Mouse (Mus musculus): ENCODE measurements at regions not wholly inside any gene's neighbourhood (a gene's known extent, or its start where the extent isn't known, plus 50 kb on each side); places are given as distances from the start of the nearest gene placed in this dataset.

DNA sequence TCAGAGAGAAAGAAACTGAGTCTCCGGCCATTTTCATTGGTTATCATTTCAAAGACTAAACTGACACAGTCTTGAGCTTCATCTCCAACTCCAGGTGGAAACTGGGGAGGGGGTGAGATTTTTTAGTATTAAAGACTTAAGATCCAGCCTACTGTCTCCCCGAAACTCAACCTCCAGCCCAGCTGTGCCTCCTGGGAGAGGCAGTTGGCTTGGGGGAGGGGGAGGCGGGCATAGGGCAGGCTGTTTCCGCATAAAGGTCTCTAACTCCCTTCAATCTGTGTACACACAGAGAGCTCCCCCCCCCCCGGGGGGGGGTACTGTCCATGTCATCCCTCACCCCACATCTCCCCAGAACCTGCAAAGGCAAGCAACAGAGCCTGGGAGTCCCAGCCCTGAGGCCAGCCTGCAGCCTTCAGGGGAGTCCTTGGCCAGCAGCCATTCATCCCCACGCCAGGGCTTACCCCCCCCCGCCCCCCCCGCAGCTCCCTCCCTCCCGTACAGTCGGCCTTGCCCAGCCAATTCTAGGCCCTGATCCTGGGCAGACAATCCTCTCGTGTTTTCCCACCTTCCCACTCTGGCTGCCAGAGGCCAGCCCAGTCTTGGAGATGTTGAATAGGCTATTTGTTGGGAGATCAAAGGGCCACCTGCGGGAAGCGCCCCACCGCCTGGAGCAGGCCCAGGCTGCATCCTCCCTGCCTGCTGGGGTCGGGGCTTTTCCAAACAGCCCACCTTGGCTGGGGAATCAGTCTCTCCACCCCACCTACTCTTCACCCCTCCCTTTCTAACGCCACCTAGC, 245.2 kb downstream of the Bcl11b start:
- DNase-seq (ENCODE audit: low spot score in 2 of 2), result peak in 1 of 2 experiments; percentile 28

GRCm38 (mm10) chr12:107759291-107759690, 244.1 kb downstream of the Bcl11b start:
- DNase-seq (ENCODE audit: low spot score in 2 of 2), result no peak

- no peak for DNase-seq (ENCODE audit: low spot score in 2 of 2)
Observed at GRCm38 (mm10) chr12:107759911-107760310, 243.5 kb downstream of the Bcl11b start.

DNA sequence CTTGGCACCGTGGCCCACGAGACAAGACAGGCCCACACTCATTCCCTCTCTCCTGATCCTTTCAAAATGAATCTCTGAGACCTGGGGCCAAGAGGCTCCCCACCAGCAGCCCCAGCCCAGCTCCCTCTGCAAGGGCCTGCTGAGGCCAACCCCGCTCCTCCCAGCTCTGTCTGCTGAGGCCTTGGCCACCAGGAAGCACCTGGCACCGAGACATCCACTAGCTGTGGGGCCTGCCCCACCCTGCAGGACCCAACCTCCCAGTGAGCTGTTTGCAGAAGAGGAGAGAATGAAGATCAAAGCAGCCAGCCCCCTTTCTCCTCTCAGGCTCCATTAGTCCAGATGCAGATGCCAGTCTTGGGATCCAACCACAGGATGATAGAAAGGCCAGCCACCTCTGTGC, 241.3 kb downstream of the Bcl11b start:
- no peak for DNase-seq (ENCODE audit: low spot score in 2 of 2)

- no peak for DNase-seq (ENCODE audit: low spot score in 2 of 2)
Observed at GRCm38 (mm10) chr12:107769801-107770515, 233.4 kb downstream of the Bcl11b start.

- no peak for DNase-seq (ENCODE audit: low spot score in 2 of 2)
Observed at GRCm38 (mm10) chr12:107770516-107770836, 232.9 kb downstream of the Bcl11b start.

- no peak for DNase-seq (ENCODE audit: low spot score in 2 of 2)
Observed at GRCm38 (mm10) chr12:107771325-107771724, 232.1 kb downstream of the Bcl11b start.

DNA sequence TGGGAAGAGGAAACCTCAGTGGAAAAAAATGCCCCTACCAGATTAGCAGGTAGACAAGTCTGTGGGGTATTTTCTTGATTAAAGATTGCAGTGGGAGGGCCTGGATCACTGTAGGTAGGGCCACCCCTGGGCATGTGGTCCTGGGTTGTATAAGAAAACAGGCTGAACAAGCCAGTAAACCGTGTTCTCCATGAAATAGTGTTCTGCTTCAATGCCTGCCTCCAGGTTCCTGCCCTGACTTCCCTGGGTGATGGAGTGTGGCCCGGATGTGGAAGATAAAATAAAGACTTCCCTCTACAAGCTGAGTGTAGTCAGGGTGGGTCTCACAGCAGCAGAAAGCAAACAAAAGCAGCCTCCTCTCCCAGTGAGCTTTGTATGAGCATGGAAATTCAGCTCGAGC, 231.6 kb downstream of the Bcl11b start:
- no peak for DNase-seq (ENCODE audit: low spot score in 2 of 2)

- no peak for DNase-seq (ENCODE audit: low spot score in 2 of 2)
Observed at GRCm38 (mm10) chr12:107778046-107778445, 225.4 kb downstream of the Bcl11b start.

DNA sequence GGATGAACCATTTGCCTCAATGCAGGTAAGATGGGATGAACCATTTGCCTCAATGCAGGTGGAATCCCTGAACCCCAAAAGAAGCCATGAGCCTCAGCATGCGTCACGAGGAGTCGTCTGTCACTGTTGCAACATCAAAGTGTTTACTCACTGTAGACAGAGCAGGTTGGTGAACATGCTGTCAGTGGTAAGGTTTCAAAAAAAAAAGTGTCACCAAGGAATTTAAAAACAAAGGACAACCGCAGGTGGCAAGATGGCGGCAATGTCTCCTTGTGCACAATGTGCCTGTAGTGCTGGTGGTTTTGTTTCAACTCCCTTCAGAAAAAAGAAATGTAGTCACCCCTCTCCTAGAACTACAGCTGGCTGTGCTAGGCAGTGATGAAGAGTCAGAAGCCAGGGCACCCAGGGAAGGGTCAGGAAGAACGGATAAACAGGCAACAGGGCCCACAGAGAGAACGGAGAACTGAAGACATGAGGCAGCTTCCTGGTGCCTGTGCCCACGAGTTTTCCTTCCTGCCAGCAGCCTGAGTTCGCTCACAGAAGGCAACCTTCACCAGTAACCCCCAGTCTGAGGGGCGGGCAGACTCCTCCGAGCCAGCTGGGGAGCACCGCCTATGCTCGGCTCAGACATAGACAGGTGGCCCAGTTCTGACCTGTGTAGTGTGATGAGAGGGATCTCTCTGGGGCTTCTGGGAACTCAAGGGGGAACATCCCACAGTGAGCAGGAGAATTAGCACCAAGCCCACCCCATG, 223.9 kb downstream of the Bcl11b start:
- DNase-seq (ENCODE audit: low spot score in 2 of 2), result no peak

GRCm38 (mm10) chr12:107782147-107782546, 221.3 kb downstream of the Bcl11b start:
- DNase-seq (ENCODE audit: low spot score in 2 of 2), result no peak

- no peak for DNase-seq (ENCODE audit: low spot score in 2 of 2)
Observed at GRCm38 (mm10) chr12:107783831-107784230, 219.6 kb downstream of the Bcl11b start.

GRCm38 (mm10) chr12:107789818-107790217, 213.6 kb downstream of the Bcl11b start:
- no peak for DNase-seq (ENCODE audit: low spot score in 2 of 2)

- no peak for DNase-seq (ENCODE audit: low spot score in 2 of 2)
Observed at GRCm38 (mm10) chr12:107800296-107800695, 203.1 kb downstream of the Bcl11b start.

DNA sequence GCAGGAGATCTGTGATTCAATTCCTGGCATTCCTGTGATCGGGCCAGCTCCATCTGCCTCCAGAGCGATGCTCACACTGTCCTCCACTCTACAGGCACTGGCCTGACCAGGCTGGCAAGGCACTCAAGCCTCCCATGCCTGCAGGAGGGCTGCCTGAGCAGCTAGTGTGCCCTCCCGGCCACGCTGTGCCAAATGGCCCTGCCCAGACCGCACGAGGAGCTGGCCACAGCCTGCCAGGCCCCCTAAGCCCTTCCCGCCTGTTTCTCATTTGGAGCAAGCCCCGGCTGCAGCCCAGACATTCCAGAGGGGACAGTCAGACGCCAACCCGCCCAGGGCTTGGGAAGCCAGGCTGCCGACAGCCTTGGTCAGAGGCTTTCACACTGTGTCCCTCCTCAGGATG, 195.8 kb downstream of the Bcl11b start:
- DNase-seq (ENCODE audit: low spot score in 2 of 2), result no peak

DNA sequence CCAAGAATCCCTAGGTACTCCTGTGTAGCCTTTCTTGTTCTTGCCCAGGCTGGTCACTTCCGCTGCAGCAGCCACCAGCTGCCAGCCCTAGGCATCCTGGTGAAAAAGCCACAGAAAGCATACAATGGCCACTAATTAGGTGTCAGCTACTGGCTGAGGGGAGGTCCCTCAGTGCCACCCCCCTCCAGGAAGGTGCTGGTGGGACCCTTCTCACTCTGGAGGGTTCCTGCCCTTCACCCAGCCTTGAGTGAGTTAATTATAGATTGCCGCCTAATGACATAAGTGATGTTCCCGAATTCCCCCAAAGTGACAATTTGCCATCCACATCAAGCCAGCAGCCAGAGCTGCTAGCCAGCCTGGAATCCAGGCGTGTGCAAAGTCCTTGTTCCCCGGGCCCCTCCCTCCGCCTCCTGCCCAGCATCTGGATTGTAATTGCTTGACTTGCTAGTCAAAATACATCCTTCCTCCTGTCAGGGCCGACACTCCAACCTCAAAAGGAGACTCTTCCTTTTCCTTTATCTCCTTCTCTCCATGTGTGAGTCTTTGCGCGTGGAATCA, 195.2 kb downstream of the Bcl11b start:
- DNase-seq (ENCODE audit: low spot score in 2 of 2), result no peak

DNA sequence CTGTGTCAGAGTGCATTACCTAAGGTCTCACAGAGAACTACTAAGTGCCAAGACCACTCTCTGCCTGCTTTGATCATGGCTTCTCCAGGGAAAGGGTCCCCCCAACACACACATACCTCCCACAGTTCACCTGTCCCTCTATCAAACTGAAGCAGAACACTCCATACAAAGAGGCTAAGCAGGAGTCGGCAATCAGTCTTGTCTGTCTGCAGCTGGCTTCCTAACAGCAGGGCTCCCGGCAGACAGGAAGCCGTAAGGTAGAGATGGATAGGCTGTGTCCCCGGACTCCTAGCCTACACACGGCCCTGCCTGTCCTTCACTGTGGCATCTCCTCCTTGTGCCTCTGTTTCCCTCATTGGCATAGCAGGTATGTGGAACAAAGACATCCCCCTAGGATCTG, 192.2 kb downstream of the Bcl11b start:
- no peak for DNase-seq (ENCODE audit: low spot score in 2 of 2)

GRCm38 (mm10) chr12:107812549-107813335, 190.7 kb downstream of the Bcl11b start:
- DNase-seq (ENCODE audit: low spot score in 2 of 2), result no peak

DNA sequence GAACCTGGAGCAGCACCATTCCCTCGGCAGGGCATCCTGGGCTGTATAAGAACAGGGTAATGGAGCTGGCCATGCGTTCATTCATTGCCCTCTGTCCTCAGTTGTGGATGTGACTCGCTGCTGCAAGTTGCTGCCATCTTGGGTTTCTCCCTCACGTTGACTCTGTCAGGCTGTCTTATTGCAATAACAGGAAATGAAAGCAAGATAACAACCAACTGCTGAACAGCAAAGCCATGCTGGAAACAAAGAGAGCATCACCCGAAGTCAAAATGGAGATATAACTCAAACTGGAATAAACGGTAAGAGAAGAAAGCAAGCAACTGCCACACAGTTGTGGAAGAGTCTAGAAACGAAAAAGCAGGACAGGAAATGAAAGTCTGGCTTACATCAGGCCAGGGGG, 188.5 kb downstream of the Bcl11b start:
- DNase-seq (ENCODE audit: low spot score in 2 of 2), result no peak

DNA sequence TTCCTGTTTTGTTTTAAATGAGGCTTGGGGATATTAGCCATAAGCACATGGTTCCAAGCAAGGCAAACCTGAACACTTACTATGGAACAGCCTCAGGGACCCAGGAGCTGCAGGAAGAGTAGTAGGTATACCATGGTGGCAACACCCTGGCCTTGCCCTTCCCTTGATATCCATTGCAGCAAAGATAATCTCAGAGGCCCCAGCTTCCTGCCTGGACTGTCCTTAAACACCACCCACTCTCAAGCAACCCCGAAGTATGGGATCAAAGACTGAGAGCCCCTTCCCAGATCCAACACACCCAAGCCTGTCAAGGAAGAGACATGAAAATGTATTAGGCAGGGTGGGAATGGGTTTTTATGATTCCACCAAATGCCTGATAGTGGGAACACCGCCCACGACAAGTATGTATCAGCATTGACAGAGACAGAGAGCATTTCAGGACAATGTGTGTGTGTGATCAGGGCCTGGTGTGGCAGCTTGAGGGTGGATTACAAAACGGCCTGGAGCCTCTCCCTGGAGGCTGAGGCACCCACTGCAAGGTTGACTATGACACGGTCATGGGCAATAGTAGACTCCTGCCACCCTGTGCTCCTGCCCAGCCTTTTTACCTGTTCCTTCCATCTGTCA, 179.5 kb downstream of the Bcl11b start:
- no peak for DNase-seq (ENCODE audit: low spot score in 2 of 2)

DNA sequence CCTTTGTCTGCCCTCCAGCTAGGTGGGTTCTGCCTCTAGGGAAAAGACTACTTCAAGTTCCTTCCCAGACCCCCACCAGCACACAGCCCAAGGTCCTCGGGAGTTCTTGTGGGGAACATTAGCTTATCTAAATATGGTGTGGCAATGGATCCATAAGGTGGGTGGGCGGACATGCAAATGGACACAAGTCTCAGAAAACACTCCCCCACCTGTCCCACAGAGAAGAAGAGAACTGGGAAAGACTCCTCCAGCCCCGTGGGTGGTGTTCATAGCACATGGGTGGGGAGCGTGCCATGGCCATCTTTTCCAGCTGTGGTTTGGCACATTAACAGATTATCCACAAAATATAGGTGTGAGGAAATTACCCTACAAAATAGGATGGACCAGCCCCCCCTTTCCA, 177.5 kb downstream of the Bcl11b start:
- DNase-seq (ENCODE audit: low spot score in 2 of 2), result no peak

All from adrenal gland, postnatal 4 days (tissue).